Mouse (Mus musculus) urinary bladder, postnatal 4 days (tissue): ENCODE results near the gene Gja1.
"Not testable (repeated sequence)": the region's sequence is repeated elsewhere in the genome, so short reads cannot be mapped to it uniquely, and the experiment has no call there.

Experiments used
- DNase-seq, 2 experiments: peaks; one replicate each; pipeline ENCODE4 v3.0.0; 2021 to 2022; ENCODE audit warnings: low spot score in 2 of 2

Gja1 gene

DNA sequence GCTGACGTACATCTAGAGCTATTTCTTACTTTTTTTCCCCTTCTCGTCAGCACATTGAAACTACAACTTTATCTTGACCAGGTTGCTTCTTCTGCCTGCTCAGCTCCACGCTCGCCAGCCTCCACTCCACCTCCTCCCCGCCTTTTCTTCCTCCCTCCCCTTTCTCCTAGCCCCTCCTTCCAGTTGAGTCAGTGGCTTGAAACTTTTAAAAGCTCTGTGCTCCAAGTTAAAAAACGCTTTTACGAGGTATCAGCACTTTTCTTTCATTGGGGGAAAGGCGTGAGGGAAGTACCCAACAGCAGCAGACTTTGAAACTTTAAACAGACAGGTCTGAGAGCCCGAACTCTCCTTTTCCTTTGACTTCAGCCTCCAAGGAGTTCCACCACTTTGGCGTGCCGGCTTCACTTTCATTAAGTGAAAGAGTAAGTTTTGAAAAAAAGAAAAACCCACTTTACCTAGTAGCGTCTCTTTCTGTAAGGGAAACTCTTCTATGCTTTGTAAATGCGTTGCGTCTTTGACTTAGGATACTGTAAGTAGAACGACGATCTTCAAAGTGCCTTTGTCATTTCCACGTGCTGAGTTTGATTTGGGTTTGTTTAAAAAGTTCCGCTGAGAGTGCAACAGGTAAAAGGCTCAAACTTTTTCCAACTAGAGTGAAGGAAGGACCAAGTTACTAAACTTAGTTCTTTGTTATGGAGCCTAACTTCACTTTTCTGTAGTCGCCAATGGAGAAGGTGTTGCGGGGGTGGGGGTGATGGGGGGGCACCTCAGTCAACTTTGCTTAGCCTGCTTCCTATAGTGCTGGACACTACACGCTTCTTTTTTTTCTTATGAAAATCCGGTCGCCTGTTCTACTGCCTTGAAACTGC lies at the start of gene Gja1:
TSS of gene Gja1 (plus strand) at position 234 of the 869 bp plus-strand sequence.
- DNase-seq: peak; percentile 53 to 63

DNA sequence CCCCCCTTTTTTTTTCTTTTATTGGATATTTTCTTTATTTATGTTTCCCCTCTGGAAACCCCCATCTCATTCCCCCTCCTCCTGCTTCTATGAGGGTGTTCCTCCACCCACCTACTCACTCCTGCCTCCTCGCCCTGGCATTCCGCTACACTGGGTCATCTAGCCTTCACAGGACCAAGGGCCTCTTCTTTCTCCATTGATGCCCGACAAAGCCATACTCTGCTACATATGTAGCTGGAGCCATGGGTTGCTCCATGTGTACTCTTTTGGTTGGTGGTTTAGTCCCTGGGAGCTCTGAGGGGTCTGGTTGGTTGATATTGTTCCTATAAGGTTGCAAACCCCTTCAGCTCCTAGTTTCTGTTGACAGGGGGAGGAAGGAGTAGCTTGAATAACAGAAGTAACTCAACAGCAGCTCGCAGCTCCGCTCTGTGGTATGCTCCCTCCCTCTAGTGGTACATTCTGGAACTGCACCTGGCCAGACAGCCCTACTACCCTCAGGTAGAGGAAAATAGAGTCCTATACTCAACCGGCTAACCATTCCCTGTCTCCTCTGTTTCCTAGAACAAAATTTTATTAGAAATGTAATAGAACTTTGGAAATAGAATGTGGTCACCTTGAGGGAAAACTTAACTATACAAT lies 38.2 kb upstream of the Gja1 start:
- peak; percentile 42 to 88 for DNase-seq

- no peak for DNase-seq
These were observed 16.7 kb upstream of the Gja1 start for GRCm38 (mm10) chr10:56360472-56360871.

DNA sequence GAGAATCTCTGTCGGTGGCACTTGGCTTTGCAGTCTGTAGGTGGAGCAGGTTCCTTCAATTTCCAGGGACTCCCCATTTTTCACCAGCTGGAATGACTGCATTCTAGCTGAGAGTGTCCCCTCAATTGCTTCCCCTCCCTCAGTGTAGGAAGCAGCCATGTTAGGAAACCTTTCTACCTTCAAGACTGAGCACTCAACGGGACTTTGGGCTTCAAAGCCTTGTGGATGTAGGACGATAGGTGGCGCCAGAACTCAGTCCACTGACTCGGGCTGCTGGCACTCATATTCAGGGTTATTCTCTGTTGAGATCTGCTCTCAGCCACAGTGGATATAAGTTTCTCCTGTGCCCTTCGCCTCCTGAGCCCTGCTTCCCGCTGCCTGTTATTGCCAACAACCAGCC lies 8.1 kb upstream of the Gja1 start:
- DNase-seq: peak; percentile 39 to 79

DNA sequence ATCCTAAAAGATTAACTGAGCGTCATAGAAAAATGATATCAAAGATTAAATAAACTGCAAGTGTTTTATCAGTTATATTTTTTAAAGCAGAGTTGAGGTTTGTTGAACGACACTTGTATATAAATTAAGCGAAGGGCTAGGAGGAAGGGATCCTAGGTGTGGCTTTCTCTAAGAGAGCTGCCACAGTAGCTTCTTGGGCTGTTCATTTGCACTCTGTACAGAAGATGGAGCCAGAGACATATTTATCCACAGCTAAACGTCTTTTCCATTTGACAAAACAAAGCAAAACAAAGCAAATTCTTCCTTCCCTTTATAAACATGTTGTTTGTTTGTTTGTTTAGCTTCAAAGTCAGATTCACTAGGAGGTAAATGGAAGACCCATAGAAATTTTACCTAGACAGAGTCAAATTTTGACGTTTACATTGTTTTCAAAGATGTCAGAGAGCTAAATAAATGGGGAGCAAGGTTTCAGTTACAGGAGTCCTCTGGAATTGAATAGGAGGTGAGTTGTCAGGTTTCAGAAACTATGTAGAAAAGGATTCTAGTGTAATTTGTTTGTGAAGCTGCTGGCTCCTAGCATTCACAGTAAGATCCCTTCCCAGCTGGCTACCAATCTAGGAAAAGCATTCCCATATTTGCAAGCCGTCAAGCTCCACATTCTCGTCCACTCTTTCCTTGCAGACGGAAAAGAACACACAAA lies 4.0 kb upstream of the Gja1 start:
- DNase-seq: no peak

GRCm38 (mm10) chr10:56374169-56374568 lies 3.0 kb upstream of the Gja1 start:
- DNase-seq: no peak

GRCm38 (mm10) chr10:56375906-56376468 lies 1.1 kb upstream of the Gja1 start:
- no peak for DNase-seq

GRCm38 (mm10) chr10:56377966-56378647 lies 977 bp downstream of the Gja1 start:
- peak in 1 of 2 experiments; percentile 17 for DNase-seq

DNA sequence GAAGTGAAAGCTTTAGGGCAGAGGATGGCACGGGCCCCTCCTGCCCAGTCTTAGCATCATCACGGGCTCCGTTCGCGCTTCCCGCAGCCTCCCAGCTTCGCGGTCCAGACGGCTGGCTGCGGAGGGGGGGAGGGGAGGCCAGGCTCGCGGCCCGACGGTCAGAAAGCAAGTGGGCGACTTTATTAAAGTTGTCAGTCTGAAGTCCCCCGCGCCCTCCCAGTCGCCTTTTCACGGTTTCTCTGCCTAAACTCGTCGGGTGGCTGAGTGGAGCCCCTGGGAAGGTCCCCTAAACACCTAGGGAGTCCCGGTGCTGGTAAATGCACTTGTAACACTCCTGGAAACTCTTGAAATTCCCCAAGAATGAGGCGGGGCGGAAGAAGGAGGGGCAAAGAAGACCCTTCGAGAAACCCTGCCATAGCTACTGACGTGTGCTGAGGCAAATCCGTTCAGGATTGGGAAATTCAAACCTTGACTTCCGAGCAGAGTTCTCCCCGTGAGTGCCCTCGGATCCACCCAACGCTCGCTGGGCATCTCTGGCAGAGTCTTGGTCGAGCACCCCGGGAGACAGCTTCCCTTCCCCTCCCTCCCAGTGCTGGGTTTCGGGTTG lies 1.6 kb downstream of the Gja1 start:
- DNase-seq: peak; percentile 30 to 62

- DNase-seq: no peak
These were observed 2.6 kb downstream of the Gja1 start for GRCm38 (mm10) chr10:56379720-56380119.

GRCm38 (mm10) chr10:56385195-56386109 lies 8.3 kb downstream of the Gja1 start:
- DNase-seq: no peak

DNA sequence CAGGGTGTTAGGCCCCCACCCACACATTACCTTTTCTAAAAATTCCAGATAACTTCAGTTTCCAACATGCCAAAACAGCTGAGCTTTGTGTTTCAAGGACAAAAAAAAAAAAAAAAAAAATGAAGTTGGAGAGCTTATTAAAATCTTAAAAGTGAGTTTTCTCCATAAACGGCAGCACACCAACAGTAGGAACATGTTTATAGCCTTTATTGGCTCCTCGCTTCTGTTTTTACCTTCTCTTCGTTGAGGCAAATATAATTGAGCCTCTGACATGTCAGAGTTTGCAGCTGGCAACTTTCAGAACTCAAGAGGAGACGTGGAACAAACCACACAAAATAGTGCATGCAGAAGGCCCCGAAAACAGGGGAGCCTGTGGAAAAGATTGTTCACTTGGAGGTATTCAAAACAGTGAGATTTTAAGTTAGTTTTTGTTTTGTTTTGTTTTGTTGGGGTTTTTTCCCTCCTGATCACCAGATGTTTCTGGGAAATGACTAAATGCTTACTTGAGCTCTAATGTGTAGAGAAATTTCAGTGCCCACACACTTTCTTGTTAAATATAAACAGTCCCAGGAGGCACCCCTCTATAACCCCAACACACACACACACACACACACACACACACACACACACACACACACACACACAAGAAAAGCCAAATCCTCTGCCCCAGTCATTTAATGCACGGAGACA lies 16.1 kb downstream of the Gja1 start:
- no peak for DNase-seq

DNA sequence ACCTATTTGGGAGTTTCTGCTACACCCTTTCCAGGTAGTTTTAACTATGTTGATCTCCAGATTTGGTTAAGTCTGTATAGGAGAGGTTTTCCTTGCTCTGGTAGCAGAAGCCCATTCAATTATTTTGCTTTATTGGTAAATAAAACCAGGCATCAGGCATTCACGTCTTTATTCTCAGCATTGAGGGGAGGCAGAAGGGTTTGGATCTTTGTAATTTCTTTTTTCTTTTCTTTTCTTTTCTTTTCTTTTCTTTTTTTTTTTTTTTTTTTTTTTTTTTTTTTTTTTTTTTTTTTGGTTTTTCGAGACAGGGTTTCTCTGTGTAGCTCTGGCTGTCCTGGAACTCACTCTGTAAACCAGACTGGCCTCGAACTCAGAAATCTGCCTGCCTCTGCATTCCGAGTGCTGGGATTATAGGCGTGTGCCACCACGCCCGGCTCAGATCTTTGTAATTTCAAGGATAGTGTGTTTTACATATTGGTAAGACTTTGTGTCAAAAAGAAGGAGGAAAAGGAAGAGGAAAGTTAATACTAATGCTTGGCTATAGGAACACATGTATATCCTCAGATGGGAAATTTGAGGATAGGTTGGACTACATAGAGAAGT lies 16.8 kb downstream of the Gja1 start:
- DNase-seq: not testable (repeated sequence)

DNA sequence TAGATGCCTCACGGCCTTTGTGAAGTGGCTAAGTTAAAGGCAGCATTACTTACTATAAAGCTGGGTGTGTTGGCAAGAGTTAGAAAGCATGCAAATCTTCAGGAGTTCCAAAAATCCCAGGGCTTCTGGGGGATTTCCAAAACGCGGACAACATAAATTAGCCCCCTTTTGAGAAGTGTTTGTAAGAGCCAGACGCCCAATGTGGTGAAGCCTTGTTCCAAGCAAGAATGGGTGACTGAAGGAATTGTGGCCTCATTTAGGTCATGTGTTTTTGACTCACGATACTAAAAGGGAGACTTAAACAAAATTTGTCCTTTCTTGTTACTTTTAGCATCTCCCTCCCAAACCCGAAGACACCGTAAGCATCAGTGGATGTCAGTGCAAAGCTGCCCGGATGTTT lies 20.7 kb downstream of the Gja1 start:
- DNase-seq: no peak

GRCm38 (mm10) chr10:56398310-56398709 lies 21.2 kb downstream of the Gja1 start:
- no peak for DNase-seq

GRCm38 (mm10) chr10:56401396-56401795 lies 24.3 kb downstream of the Gja1 start:
- not testable (repeated sequence) for DNase-seq

- no peak for DNase-seq
These were observed 28.8 kb downstream of the Gja1 start for GRCm38 (mm10) chr10:56405934-56406333.

GRCm38 (mm10) chr10:56406386-56407130 lies 29.4 kb downstream of the Gja1 start:
- DNase-seq: no peak
